Mouse (Mus musculus): Measurements from ENCODE around the gene Slc22a3. TPM values are rescaled to one million over a fixed set of nuclear protein-coding genes. Genes with fewer than 3 reads are reported as not detected.

Slc22a3 gene
- total and polyA plus RNA-seq, 2 experiments from 2014 or later, result 0.04 to 0.52 TPM

- TF ChIP-seq EP300 (IDR thresholded peaks at IDR 0.05; ENCODE audit: low read depth) (no peak), CTCF (IDR thresholded peaks at IDR 0.05; ENCODE audit: low read depth) (no peak)
- Histone ChIP-seq H3K9me3 (replicated peaks; ENCODE audit: control insufficient read depth, low read length) (no peaks in the 10 kb centered on the region), H3K9ac (replicated peaks; ENCODE audit: low read depth, low read length) (no peak overlapping the region), H3K36me3 (replicated peaks; ENCODE audit: control insufficient read depth, insufficient read depth, low read length) (no peaks in the 10 kb centered on the region), H3K4me3 (ENCODE audit: low read depth, low read length) (no peak overlapping the region), H3K4me1 (ENCODE audit: control insufficient read depth, insufficient read depth) (no peaks in the 10 kb centered on the region), H3K27me3 (ENCODE audit: control insufficient read depth, insufficient read depth, low read length) (0 out of 2 replicates have a peak, but pooled peaks cover 4% of the 10 kb centered on the region), H3K4me2 (ENCODE audit: low read depth, low read length) (no peak overlapping the region), H3K27ac (ENCODE audit: low read depth) (no peak overlapping the region)
- ATAC-seq (ENCODE audit: insufficient read depth, low read depth) (no peak), DNase-seq (ENCODE audit: low spot score) (no peak)
- 86% methylated on average over 9 of the region's 9 CpGs for WGBS
Measured at GRCm38 (mm10) chr17:12396163-12396677, 111.3 kb downstream of the Slc22a3 start.

- no peaks in the 10 kb centered on the region for H3K36me3 ChIP-seq (replicated peaks; ENCODE audit: control insufficient read depth, insufficient read depth, low read length)
- TF ChIP-seq EP300 (IDR thresholded peaks at IDR 0.05; ENCODE audit: low read depth) (no peak), CTCF (IDR thresholded peaks at IDR 0.05; ENCODE audit: low read depth) (no peak)
- no peak overlapping the region for H3K27ac ChIP-seq (ENCODE audit: low read depth)
- no peak overlapping the region for H3K9ac ChIP-seq (replicated peaks; ENCODE audit: low read depth, low read length)
- DNase-seq (ENCODE audit: low spot score) (no peak), ATAC-seq (ENCODE audit: insufficient read depth, low read depth) (no peak)
- H3K4me3 ChIP-seq (ENCODE audit: low read depth, low read length), result no peak overlapping the region
- no peaks in the 10 kb centered on the region for H3K27me3 ChIP-seq (ENCODE audit: control insufficient read depth, insufficient read depth, low read length)
- no peak overlapping the region for H3K4me2 ChIP-seq (ENCODE audit: low read depth, low read length)
- no peaks in the 10 kb centered on the region for H3K9me3 ChIP-seq (replicated peaks; ENCODE audit: control insufficient read depth, low read length)
- WGBS, result 90% methylated on average over 7 of the region's 7 CpGs
- H3K4me1 ChIP-seq (ENCODE audit: control insufficient read depth, insufficient read depth), result no peaks in the 10 kb centered on the region
Measured at GRCm38 (mm10) chr17:12388239-12388638, 119.3 kb downstream of the Slc22a3 start.

- ATAC-seq (ENCODE audit: insufficient read depth, low read depth) (no peak), DNase-seq (ENCODE audit: low spot score) (no peak)
- Histone ChIP-seq H3K4me2 (ENCODE audit: low read depth, low read length) (no peak overlapping the region), H3K9me3 (replicated peaks; ENCODE audit: control insufficient read depth, low read length) (no peaks in the 10 kb centered on the region), H3K9ac (replicated peaks; ENCODE audit: low read depth, low read length) (no peak overlapping the region), H3K36me3 (replicated peaks; ENCODE audit: control insufficient read depth, insufficient read depth, low read length) (no peaks in the 10 kb centered on the region), H3K27ac (ENCODE audit: low read depth) (no peak overlapping the region), H3K4me1 (ENCODE audit: control insufficient read depth, insufficient read depth) (no peaks in the 10 kb centered on the region), H3K4me3 (ENCODE audit: low read depth, low read length) (no peak overlapping the region), H3K27me3 (ENCODE audit: control insufficient read depth, insufficient read depth, low read length) (no peaks in the 10 kb centered on the region)
- TF ChIP-seq EP300 (IDR thresholded peaks at IDR 0.05; ENCODE audit: low read depth) (no peak), CTCF (IDR thresholded peaks at IDR 0.05; ENCODE audit: low read depth) (no peak)
- 86% methylated on average over 2 of the region's 2 CpGs for WGBS
Measured at GRCm38 (mm10) chr17:12387781-12388180, 119.7 kb downstream of the Slc22a3 start.

- no peaks in the 10 kb centered on the region for H3K9me3 ChIP-seq (replicated peaks; ENCODE audit: control insufficient read depth, low read length)
- ATAC-seq (ENCODE audit: insufficient read depth, low read depth) (no peak), DNase-seq (ENCODE audit: low spot score) (no peak)
- 0 out of 2 replicates have a peak, but pooled peaks cover 1% of the 10 kb centered on the region for H3K27me3 ChIP-seq (ENCODE audit: control insufficient read depth, insufficient read depth, low read length)
- no peak overlapping the region for H3K4me2 ChIP-seq (ENCODE audit: low read depth, low read length)
- 75% methylated on average over 8 of the region's 8 CpGs for WGBS
- no peak overlapping the region for H3K27ac ChIP-seq (ENCODE audit: low read depth)
- no peaks in the 10 kb centered on the region for H3K36me3 ChIP-seq (replicated peaks; ENCODE audit: control insufficient read depth, insufficient read depth, low read length)
- H3K9ac ChIP-seq (replicated peaks; ENCODE audit: low read depth, low read length), result no peak overlapping the region
- no peaks in the 10 kb centered on the region for H3K4me1 ChIP-seq (ENCODE audit: control insufficient read depth, insufficient read depth)
- no peak overlapping the region for H3K4me3 ChIP-seq (ENCODE audit: low read depth, low read length)
- TF ChIP-seq CTCF (IDR thresholded peaks at IDR 0.05; ENCODE audit: low read depth) (no peak), EP300 (IDR thresholded peaks at IDR 0.05; ENCODE audit: low read depth) (no peak)
Measured at GRCm38 (mm10) chr17:12385049-12385794, 122.3 kb downstream of the Slc22a3 start.

GRCm38 (mm10) chr17:12382531-12382930 lies 125.0 kb downstream of the Slc22a3 start:
- Histone ChIP-seq H3K9ac (replicated peaks; ENCODE audit: low read depth, low read length) (no peak overlapping the region), H3K4me1 (ENCODE audit: control insufficient read depth, insufficient read depth) (no peaks in the 10 kb centered on the region), H3K9me3 (replicated peaks; ENCODE audit: control insufficient read depth, low read length) (no peaks in the 10 kb centered on the region), H3K27ac (ENCODE audit: low read depth) (no peak overlapping the region), H3K27me3 (ENCODE audit: control insufficient read depth, insufficient read depth, low read length) (0 out of 2 replicates have a peak, but pooled peaks cover 3% of the 10 kb centered on the region), H3K4me3 (ENCODE audit: low read depth, low read length) (no peak overlapping the region), H3K36me3 (replicated peaks; ENCODE audit: control insufficient read depth, insufficient read depth, low read length) (no peaks in the 10 kb centered on the region), H3K4me2 (ENCODE audit: low read depth, low read length) (no peak overlapping the region)
- 48% methylated on average over 2 of the region's 2 CpGs for WGBS
- TF ChIP-seq CTCF (IDR thresholded peaks at IDR 0.05; ENCODE audit: low read depth), result no peak
- TF ChIP-seq EP300 (IDR thresholded peaks at IDR 0.05; ENCODE audit: low read depth), result no peak
- DNase-seq (ENCODE audit: low spot score) (no peak), ATAC-seq (ENCODE audit: insufficient read depth, low read depth) (no peak)

All from heart, postnatal 0 days (tissue).